Comparison of ENCODE assay signal across 9 mouse cellular contexts in genomic region chr3:146564268-146565064, GRCm38 (mm10). TPM values are rescaled to one million over a fixed set of nuclear protein-coding genes. Genes with fewer than 3 reads are reported as not detected.
A peak's percentile ranks its signal among the peaks of the same experiment; 100 is the strongest.
DNase-seq lines count a peak whose midpoint lies in the region; ATAC-seq and TF ChIP-seq lines count a peak whose summit lies in the region.
"Had no signal": no experiment of that assay in that cellular context is flagged by ENCODE, and none has a peak within 500 bp of the region (broad histone marks: within the 10 kb centered on the region; RNA-seq: fewer than 3 reads in every experiment).

No protein-coding gene starts in this region.

- no peaks in the 10 kb centered on the region for H3K4me1 ChIP-seq in intestine, postnatal 0 days (replicated peaks; ENCODE audit: control insufficient read depth, insufficient read depth, low read length)
- no peaks in the 10 kb centered on the region for H3K4me1 ChIP-seq in limb, embryonic 14.5 days (ENCODE audit: control insufficient read depth, insufficient read depth, low read length)
- H3K4me1 ChIP-seq: embryonic facial prominence, embryonic 15.5 days had no signal

- H3K4me3 ChIP-seq in intestine, postnatal 0 days (ENCODE audit: low read depth, low read length) = no peak overlapping the region
- H3K4me3 ChIP-seq in limb, embryonic 14.5 days (replicated peaks; ENCODE audit: low read length) = no peak overlapping the region
- H3K4me3 ChIP-seq: embryonic facial prominence, embryonic 15.5 days had no signal

- WGBS in intestine, postnatal 0 days = 44% methylated on average over 14 of the region's 14 CpGs
- WGBS in limb, embryonic 14.5 days = 44% methylated on average over 14 of the region's 14 CpGs

- TF ChIP-seq CTCF in intestine, postnatal 0 days (IDR thresholded peaks at IDR 0.05; ENCODE audit: low read depth) = peak; percentile 81

- peak; percentile 52 for DNase-seq in ovary, postnatal 10 days (ENCODE audit: low spot score)
- no peak for DNase-seq in ovary, adult 18-20 months (ENCODE audit: low spot score)
- DNase-seq in cerebellum, postnatal 4 days (ENCODE audit: low spot score in 2 of 2) = peak; percentile 71 to 84
- peak; percentile 87 for DNase-seq in gastrocnemius, postnatal 10 days
- DNase-seq in limb, embryonic 14.5 days (ENCODE audit: low spot score) = peak; percentile 81
- peak; percentile 80 for DNase-seq in neural tube, embryonic 10.5 days (ENCODE audit: extremely low spot score, low spot score)
- DNase-seq in thymus, adult 18-20 months = peak; percentile 8 to 18

- no peak for ATAC-seq in intestine, postnatal 0 days
- peak; percentile 55; the same call in 1 of the 2 replicates for ATAC-seq in limb, embryonic 14.5 days (ENCODE audit: low FRiP score, low read depth)

- H3K36me3 ChIP-seq in intestine, postnatal 0 days (ENCODE audit: control insufficient read depth, insufficient read depth) = no peaks in the 10 kb centered on the region
- no peaks in the 10 kb centered on the region for H3K36me3 ChIP-seq in limb, embryonic 14.5 days (ENCODE audit: control insufficient read depth, insufficient read depth, low read length)
- H3K36me3 ChIP-seq: embryonic facial prominence, embryonic 15.5 days had no signal

- no peaks in the 10 kb centered on the region for H3K9me3 ChIP-seq in intestine, postnatal 0 days (ENCODE audit: control insufficient read depth)
- no peaks in the 10 kb centered on the region for H3K9me3 ChIP-seq in limb, embryonic 14.5 days (ENCODE audit: control insufficient read depth, low read length)
- H3K9me3 ChIP-seq: embryonic facial prominence, embryonic 15.5 days had no signal

- no peak overlapping the region for H3K4me2 ChIP-seq in intestine, postnatal 0 days (replicated peaks; ENCODE audit: low read depth)
- H3K4me2 ChIP-seq in limb, embryonic 14.5 days (replicated peaks; ENCODE audit: low read depth, low read length, severe bottlenecking) = 0 out of 2 replicates have a peak overlapping the region, but pooled peaks have one; percentile 19
- H3K4me2 ChIP-seq: embryonic facial prominence, embryonic 15.5 days had no signal

- no peak overlapping the region for H3K9ac ChIP-seq in intestine, postnatal 0 days (ENCODE audit: low read depth, low read length)
- no peak overlapping the region for H3K9ac ChIP-seq in limb, embryonic 14.5 days (ENCODE audit: low read depth, low read length, severe bottlenecking)
- H3K9ac ChIP-seq: embryonic facial prominence, embryonic 15.5 days had no signal

- no peaks in the 10 kb centered on the region for H3K27me3 ChIP-seq in intestine, postnatal 0 days (replicated peaks; ENCODE audit: control insufficient read depth, insufficient read depth, low read length)
- no peaks in the 10 kb centered on the region for H3K27me3 ChIP-seq in limb, embryonic 14.5 days (ENCODE audit: control insufficient read depth, insufficient read depth, low read length)
- H3K27me3 ChIP-seq: embryonic facial prominence, embryonic 15.5 days had no signal

- H3K27ac ChIP-seq in intestine, postnatal 0 days (ENCODE audit: low read depth, low read length) = no peak overlapping the region
- no peak overlapping the region for H3K27ac ChIP-seq in limb, embryonic 14.5 days (replicated peaks; ENCODE audit: low read depth, low read length)
- H3K27ac ChIP-seq: embryonic facial prominence, embryonic 15.5 days had no signal

- no peak for TF ChIP-seq POLR2A in limb, embryonic 14.5 days (IDR thresholded peaks at IDR 0.05; ENCODE audit: borderline replicate concordance, extremely low read depth, insufficient read depth, insufficient read length)

RNA-seq across cellular contexts. Expression of gene Uox, which starts 5.8 kb away (rescaled TPM):
- under 1 TPM in 1 of 2 experiments, not detected in 1; 0.32 TPM for total RNA-seq in gastrocnemius, postnatal 10 days (2021)
- polyA plus RNA-seq in intestine, postnatal 0 days (2015; fragmentation: Nextera tagmentation; extraction: Ambion mirVana) = 0.10 TPM in 1 of 2 replicates, not detected in the other
- 0.19 and 0.33 TPM in 2 replicates for polyA plus RNA-seq in limb, embryonic 14.5 days (2012; rRNA removed)
- 0.66 and 0.70 TPM in 2 replicates for polyA plus RNA-seq in limb, embryonic 14.5 days (2014; fragmentation: Nextera tagmentation; extraction: Ambion mirVana)

RNA-seq across cellular contexts. Expression of gene Rpf1, which starts 43.2 kb away (rescaled TPM):
- total RNA-seq in gastrocnemius, postnatal 10 days (2021) = 10 to 100 TPM; 15.2 to 17.8 TPM
- polyA plus RNA-seq in intestine, postnatal 0 days (2015; fragmentation: Nextera tagmentation; extraction: Ambion mirVana) = 28.1 TPM in 2 replicates
- polyA plus RNA-seq in limb, embryonic 14.5 days (2012; rRNA removed) = 27.3 and 41.5 TPM in 2 replicates
- 46.2 and 47.5 TPM in 2 replicates for polyA plus RNA-seq in limb, embryonic 14.5 days (2014; fragmentation: Nextera tagmentation; extraction: Ambion mirVana)

RNA-seq across cellular contexts. Expression of gene Dnase2b, which starts 50.9 kb away (rescaled TPM):
- total RNA-seq in gastrocnemius, postnatal 10 days (2021) = not detected
- not detected in 2 replicates for polyA plus RNA-seq in intestine, postnatal 0 days (2015; fragmentation: Nextera tagmentation; extraction: Ambion mirVana)
- polyA plus RNA-seq in limb, embryonic 14.5 days (2012; rRNA removed) = 0.05 TPM in 1 of 2 replicates, not detected in the other
- polyA plus RNA-seq in limb, embryonic 14.5 days (2014; fragmentation: Nextera tagmentation; extraction: Ambion mirVana) = 0.10 TPM in 1 of 2 replicates, not detected in the other
